Mouse (Mus musculus): ENCODE results near the gene Evi2.

The Evi2 gene

DNA sequence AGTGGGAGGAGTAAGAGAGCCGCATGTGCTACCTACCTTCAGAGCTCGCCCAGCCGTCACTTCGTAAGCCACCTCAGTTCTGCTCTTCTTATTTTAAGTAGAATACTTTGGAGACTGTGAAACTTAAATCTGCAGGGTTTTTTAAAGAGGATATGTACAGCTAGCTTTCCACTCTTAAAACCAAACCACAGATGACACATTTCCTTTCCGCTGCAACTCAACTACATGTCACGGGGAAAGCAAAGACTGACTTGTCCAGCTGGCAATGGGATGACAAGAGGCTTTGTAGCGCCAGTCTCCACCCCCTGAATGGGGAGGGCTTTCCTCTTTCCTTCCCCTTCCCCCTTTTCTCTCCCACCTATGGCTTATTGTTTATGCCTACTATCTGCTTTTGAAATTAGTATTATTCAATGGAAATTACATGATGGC lies at the start of gene Evi2, which contains the start of gene Evi2a:
Evi2 (minus strand) TSS at position 257 of the 429 bp plus-strand sequence.
Evi2a (minus strand) TSS at position 277 of the 429 bp plus-strand sequence.
- DNase-seq, result peak; percentile 15

DNA sequence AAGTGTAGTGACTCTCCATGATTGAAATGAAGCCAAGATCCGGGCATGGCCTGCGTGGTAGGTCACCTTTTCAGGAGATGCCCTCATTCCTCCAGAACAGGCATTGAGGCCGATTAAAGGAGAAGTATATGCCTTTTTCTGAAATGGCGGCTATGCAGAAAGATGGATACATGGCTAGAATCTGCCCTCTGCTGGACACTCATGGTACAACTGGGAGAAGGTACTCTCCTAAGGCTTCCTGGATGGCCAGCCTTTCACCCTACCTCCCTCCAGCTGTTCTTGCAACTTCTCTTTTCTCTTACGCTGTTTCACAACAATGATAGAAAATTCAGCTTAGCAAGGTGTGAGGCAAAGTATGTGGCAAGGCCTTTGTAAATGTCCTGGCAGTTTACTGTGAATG lies 47.4 kb upstream of the Evi2 start:
- DNase-seq, result peak; percentile 86

GRCm38 (mm10) chr11:79575383-79576073 lies 45.1 kb upstream of the Evi2 start:
- DNase-seq, result no peak

GRCm38 (mm10) chr11:79573836-79574235 lies 43.4 kb upstream of the Evi2 start:
- DNase-seq, result no peak

DNA sequence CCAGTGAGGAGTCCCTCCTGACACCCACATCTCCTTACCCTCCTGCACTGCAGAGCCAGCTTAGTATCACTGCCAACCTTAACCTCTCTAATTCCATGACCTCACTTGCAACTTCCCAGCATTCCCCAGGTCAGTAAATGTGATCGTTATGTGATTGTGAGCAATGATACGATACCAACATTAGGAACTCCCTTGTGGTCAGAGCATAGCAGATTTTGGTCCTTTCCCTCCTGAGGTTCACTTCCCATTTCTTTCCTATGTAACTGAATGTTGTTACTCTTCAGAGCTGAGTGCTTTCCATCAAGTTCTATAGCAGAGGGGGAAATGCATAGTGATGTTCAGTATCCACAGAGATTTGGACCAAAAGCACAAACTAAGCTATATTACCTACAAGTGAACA lies 39.9 kb upstream of the Evi2 start:
- DNase-seq, result no peak

DNA sequence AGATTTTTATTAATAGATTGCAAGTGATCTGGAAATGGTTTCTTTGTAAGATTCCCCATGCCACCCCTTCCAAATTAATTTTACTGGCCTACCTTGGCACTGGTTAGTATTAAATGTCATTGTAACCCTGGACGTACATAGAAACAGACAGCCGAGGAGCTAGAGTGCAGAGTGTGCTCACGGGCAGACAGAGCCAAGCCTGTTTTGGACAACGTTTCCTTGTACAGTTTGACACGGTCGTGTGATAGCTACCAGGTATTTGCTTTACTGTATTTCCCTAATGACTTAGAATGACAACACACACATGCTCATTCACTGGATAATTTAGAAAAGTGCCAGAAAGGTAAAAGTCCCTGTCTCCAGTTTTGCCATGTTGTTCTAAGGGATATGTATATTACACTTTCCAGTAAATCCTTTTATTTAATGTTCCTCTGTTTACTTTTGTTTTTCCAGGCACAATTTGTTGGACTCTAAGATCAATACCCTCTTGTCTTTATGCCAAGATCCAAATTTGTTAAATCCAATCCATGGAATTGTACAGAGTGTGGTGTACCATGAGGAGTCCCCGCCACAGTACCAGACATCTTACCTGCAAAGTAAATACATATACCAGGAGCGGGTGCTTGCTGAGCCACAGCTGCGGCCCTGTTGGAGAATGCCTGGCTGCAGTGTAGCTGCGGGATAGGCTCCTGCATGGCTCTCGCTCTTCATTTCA lies 38.0 kb upstream of the Evi2 start:
- DNase-seq, result no peak

DNA sequence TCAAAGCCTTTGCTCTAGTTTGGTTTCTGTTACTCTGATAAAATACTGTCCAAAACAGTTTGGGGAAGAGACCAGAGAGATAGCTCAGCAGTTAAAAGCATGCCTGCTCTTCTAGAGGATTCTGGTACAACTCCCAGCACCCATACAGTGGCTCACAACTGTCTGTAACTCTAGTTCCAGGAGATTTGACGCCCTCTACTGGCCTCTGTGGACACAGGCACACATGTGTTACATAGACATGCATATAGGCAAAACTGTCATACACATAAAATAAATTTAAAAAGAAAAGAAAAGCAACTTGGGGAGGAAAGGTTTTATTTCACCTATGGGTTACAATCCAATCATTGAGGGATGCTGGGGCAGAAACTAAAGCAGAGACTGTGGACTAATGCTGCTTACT lies 36.6 kb upstream of the Evi2 start:
- DNase-seq, result no peak

DNA sequence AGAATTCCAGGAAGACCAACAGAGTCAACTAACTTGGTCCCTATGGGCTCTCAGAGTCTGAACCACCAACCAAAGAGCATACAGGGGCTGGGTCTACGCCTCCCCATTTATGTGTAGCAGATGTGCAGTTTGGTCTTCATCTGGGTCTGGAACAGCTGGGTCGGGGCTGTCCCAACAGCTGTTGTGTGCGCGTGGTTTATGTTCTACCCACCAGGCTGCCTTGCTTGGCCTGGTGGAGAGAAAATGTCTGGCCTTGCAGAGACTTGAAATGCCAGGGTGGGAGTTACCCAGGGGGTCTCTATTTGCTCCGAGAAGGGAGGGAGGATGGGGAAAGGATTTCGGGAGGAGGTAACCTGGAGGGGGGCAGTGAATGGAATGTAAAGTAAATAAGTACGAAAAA lies 33.1 kb upstream of the Evi2 start:
- no peak for DNase-seq

GRCm38 (mm10) chr11:79560536-79560935 lies 30.1 kb upstream of the Evi2 start:
- DNase-seq, result no peak

- DNase-seq, result no peak
Observed at GRCm38 (mm10) chr11:79552622-79553021, 22.2 kb upstream of the Evi2 start.

DNA sequence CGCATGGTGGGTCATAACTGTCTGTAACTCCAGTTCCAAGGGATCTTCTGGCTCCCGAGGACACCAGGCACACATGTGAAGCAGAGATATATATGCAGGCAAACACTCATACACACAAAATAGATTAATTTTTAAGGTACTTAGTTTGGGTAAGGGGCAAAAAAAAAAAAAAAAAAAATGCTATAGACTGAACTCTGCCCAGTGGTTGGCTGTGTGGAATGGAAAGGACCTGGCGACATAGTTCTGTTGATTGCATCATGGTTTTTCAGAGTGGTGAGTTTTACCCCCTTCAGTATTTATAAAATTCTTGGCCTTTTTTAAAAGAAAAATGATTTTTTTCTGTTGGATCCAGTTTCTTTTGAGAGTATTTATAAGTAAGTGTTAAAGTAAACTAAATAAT lies 5.9 kb upstream of the Evi2 start:
- DNase-seq, result no peak

GRCm38 (mm10) chr11:79535554-79535953 lies 5.2 kb upstream of the Evi2 start:
- no peak for DNase-seq

DNA sequence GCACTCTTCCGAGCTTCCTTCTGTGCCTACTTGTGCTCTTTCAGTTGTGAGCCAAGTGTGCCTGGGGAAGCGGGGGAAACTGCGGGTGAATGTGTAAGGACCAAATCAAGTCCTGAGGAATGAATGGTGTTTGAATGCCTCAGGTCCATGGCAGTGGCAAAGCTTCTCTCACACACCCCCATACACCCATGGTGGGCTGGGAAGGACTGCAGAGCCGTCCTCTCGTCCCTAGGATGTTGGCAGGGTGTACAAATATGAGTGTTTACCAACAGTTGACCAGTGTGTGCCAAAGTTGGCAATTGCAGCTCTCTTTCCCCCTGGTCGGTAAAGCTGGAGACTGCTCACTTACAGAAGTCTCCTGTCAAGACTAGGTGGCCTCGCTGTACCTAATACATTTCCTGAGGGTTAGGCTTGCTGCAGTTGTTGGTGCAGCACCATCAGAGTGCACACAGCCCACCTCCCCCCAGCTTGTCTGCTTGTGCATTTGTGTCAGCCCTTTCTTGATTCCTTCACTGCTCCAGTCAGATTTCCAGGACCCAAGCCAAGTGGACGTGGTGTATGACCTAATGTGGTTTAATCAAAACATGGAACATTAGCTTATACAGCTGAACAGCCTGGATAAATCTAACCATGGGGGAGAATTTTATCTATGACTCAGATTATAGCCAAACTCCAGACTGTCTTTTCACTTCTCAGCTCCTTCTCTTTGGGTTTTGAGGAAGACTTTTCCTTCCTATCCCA lies 3.7 kb upstream of the Evi2 start:
- DNase-seq, result peak; percentile 78

DNA sequence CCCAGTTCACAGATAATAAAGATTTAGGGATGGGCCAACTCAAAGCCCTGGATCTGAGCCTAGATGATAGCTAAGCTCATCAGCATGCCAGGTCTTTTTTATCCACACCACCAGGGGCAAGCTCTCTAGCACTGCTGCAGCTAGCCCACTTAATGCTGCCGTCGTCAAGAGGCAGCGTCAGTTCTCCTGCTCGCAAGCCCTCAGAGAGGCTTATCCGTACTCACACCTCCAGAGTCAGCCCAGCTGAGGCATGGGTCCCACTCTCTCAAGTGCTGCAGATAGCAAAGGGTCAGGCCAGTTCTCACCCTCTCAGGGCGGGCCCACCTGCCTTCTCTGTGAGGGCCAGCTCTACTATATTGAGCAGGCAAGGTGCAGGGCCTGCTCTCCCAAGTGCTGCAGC lies 2.9 kb upstream of the Evi2 start:
- DNase-seq, result no peak

DNA sequence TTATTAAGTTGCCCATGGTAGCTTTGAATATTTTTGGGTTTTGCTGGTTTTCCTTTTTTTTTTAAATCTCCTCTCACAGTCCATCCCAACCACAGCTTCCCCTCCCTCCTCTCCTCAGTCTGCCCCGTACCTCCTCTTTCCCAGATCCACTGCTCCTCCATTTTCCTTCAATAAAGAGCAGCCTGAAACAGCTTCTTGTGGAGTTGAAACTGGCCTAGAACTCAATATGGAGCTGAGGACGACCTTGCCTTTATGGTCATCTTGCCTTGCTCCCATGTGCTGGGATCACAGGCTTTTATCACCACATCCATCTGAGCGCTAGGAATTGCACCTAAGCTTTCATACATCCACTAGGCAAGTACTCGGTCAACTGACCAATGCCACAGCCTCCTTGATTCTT lies 1.1 kb upstream of the Evi2 start:
- no peak for DNase-seq

- no peak for DNase-seq
Observed at GRCm38 (mm10) chr11:79530774-79531173, 385 bp upstream of the Evi2 start.

- DNase-seq, result no peak
Observed at GRCm38 (mm10) chr11:79529736-79530135, 653 bp downstream of the Evi2 start.

DNA sequence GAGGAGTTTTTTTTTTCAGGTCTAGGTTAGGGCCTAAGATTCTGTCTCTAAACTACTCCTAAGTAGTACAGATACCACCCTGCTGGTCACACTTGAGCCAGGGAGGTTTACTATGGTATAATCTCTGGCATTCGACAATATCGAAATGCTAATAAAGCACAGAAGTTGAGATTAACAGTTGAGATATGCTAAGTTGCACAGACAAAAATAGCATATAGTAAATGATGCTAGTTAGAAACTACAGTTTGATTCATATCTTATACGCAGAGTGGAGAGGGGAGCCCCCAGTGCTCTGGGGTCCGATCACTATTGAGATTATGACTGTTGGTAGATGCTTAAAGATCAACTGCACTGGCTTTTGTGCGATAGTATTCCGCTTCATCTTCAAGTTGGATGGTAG lies 1.2 kb downstream of the Evi2 start:
- DNase-seq, result no peak

DNA sequence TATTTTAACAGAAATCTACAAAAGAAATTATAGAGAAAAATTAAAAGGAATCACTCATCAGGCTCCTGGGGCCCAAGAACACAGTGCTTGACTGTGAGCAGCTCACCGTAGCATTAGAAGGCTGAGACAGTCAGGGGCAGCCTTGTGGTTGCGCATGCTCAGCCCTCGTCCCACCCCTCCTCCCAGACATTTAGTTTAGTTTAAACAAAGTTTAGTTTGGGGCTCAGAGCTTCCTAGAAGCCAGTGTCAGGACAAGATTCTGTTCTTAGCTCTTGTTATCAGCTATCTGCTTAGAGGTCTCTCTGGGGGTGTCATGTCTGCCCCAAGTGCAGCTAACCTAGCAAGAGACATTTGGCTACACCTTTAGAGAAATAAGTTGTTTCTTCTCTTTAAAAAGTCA lies 1.8 kb downstream of the Evi2 start:
- no peak for DNase-seq

- no peak for DNase-seq
Observed at GRCm38 (mm10) chr11:79527739-79528384, 2.5 kb downstream of the Evi2 start.

DNA sequence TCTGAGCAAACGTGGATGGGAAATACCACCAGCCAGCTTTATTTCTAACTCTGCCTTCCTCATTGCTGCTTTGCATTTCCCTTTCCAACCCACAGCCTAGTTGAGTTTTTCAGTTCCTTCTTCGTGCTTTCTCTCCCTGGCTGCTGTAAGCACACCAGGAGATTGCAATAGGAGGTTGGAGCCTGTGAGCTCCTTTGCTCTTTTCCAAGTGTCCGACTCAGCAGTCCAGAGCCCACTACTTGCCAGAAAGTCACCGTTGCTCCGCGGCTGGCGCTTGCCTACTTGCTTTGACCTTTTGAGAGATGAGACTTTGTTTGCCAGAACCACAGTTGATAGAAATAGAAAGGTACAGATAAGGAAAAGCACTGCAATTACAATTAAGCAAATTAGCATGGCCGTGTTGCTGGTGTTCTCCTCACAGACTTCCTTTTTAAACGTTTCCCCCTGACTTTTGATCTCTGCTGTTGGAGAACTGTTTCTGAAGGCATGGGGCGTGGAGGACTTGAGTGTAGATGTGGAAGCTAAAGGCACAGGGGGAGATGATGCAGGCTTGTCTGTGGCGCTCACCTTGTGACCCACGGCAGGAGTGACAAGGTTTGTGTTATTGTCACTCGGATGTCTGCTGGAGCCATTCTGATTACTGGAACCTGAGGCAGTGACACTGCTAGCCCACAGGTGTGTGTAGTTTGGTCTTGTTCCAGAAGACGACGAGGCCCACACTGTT lies 3.2 kb downstream of the Evi2 start:
- DNase-seq, result peak; percentile 41

DNA sequence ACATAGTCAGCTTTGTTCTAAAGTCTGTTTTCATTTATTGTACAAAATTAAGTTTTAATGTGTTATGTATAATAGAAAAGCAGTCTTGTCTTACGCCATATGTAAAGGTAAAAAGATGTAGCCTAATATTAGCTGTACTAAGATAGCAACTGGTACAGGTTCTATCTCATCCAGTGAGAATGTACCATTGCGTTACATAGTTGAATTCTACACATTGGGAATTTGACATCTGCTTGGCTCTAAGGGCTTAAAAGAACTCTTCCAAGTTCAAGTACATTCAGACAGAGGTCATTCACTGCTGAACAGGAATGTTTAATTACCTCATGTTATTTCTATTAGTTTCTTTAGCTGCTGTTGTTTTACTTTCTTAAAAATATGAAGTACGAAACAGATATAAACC lies 3.8 kb downstream of the Evi2 start:
- no peak for DNase-seq

DNA sequence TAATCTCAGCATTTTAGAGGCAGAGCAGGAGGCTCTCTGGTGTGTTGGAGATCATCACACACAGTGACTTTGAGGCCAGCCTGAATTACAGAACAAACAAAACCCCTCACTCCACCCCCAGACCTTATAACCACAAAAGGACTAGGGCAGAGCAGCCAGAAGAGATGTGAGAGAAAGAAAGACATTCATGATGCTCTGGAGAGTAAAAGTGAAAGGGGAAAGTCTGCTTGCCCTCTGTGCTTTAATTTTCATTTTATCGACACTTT lies 6.1 kb downstream of the Evi2 start:
- no peak for DNase-seq

Data from kidney, postnatal 10 days (tissue).